Mouse (Mus musculus): ENCODE data around the gene Neurl2. TPM values are rescaled to one million over a fixed set of nuclear protein-coding genes. Genes with fewer than 3 reads are reported as not detected.

Gene Neurl2
- polyA plus RNA-seq, 1 experiment from 2014 or later = 3.9 TPM

- Histone ChIP-seq H3K9me3 (no peaks in the 10 kb centered on the region), H3K27ac (no peak overlapping the region), H3K4me1 (peaks cover 26% of the 10 kb centered on the region), H3K27me3 (ENCODE audit: poor library complexity, severe bottlenecking) (no peaks in the 10 kb centered on the region), H3K36me3 (replicated peaks) (peaks cover 67% of the 10 kb centered on the region), H3K4me3 (peak overlapping the region; percentile 83)
- DNase-seq (ENCODE audit: extremely low spot score, low spot score) = no peak
- WGBS = 91% methylated on average over 4 of the region's 4 CpGs
Measured at GRCm38 (mm10) chr2:164823969-164824368, 9.3 kb downstream of the Neurl2 start.

- peak overlapping the region; percentile 83 for H3K4me3 ChIP-seq
- H3K27ac ChIP-seq = peak overlapping the region; percentile 91
- H3K27me3 ChIP-seq (ENCODE audit: poor library complexity, severe bottlenecking) = no peaks in the 10 kb centered on the region
- peaks cover 26% of the 10 kb centered on the region for H3K4me1 ChIP-seq
- peaks cover 59% of the 10 kb centered on the region for H3K36me3 ChIP-seq (replicated peaks)
- H3K9me3 ChIP-seq = no peaks in the 10 kb centered on the region
- no peak for DNase-seq (ENCODE audit: extremely low spot score, low spot score)
- WGBS = 2% methylated on average over 10 of the region's 10 CpGs
Measured at GRCm38 (mm10) chr2:164823181-164823585, 10.1 kb downstream of the Neurl2 start.

GRCm38 (mm10) chr2:164822636-164823165, 10.6 kb downstream of the Neurl2 start, which contains the start of gene Zswim1:
TSS of gene Zswim1 (plus strand) at chr2:164822686.
- H3K4me3 ChIP-seq = peak within 1 kb of the TSS; percentile 83
- no peaks in the 10 kb centered on the region for H3K9me3 ChIP-seq
- H3K4me1 ChIP-seq = peaks cover 26% of the 10 kb centered on the region
- peak within 1 kb of the TSS; percentile 91 for H3K27ac ChIP-seq
- H3K36me3 ChIP-seq (replicated peaks) = peaks cover 54% of the 10 kb centered on the region
- no peaks in the 10 kb centered on the region for H3K27me3 ChIP-seq (ENCODE audit: poor library complexity, severe bottlenecking)
- 1% methylated on average over 32 of the region's 32 CpGs for WGBS
- peak; percentile 99 for DNase-seq (ENCODE audit: extremely low spot score, low spot score)

GRCm38 (mm10) chr2:164821060-164821459, 12.2 kb downstream of the Neurl2 start:
- 90% methylated on average over 6 of the region's 6 CpGs for WGBS

GRCm38 (mm10) chr2:164817703-164818102, 15.6 kb downstream of the Neurl2 start:
- peaks cover 12% of the 10 kb centered on the region for H3K4me1 ChIP-seq
- H3K4me3 ChIP-seq = no peak overlapping the region
- no peak for DNase-seq (ENCODE audit: extremely low spot score, low spot score)
- no peaks in the 10 kb centered on the region for H3K9me3 ChIP-seq
- H3K36me3 ChIP-seq (replicated peaks) = peaks cover 28% of the 10 kb centered on the region
- no peak overlapping the region for H3K27ac ChIP-seq
- WGBS = 72% methylated on average over 5 of the region's 5 CpGs
- no peaks in the 10 kb centered on the region for H3K27me3 ChIP-seq (ENCODE audit: poor library complexity, severe bottlenecking)

More at GRCm38 (mm10) chr2:164821060-164821459, 12.2 kb downstream of the Neurl2 start:
- no peak for DNase-seq (ENCODE audit: extremely low spot score, low spot score)
- Histone ChIP-seq H3K27me3 (ENCODE audit: poor library complexity, severe bottlenecking) (no peaks in the 10 kb centered on the region), H3K36me3 (replicated peaks) (peaks cover 38% of the 10 kb centered on the region), H3K4me1 (peaks cover 24% of the 10 kb centered on the region), H3K27ac (no peak overlapping the region), H3K9me3 (no peaks in the 10 kb centered on the region), H3K4me3 (no peak overlapping the region)

- peaks cover 29% of the 10 kb centered on the region for H3K36me3 ChIP-seq (replicated peaks)
- no peaks in the 10 kb centered on the region for H3K9me3 ChIP-seq
- no peak overlapping the region for H3K4me3 ChIP-seq
- H3K27ac ChIP-seq = no peak overlapping the region
- no peak for DNase-seq (ENCODE audit: extremely low spot score, low spot score)
- WGBS = 92% methylated on average over 6 of the region's 6 CpGs
- peaks cover 7% of the 10 kb centered on the region for H3K4me1 ChIP-seq
- H3K27me3 ChIP-seq (ENCODE audit: poor library complexity, severe bottlenecking) = no peaks in the 10 kb centered on the region
Measured at GRCm38 (mm10) chr2:164817206-164817605, 16.1 kb downstream of the Neurl2 start.

GRCm38 (mm10) chr2:164815821-164816220, 17.4 kb downstream of the Neurl2 start:
- H3K36me3 ChIP-seq (replicated peaks) = peaks cover 19% of the 10 kb centered on the region
- 95% methylated on average over 8 of the region's 8 CpGs for WGBS
- no peaks in the 10 kb centered on the region for H3K9me3 ChIP-seq
- H3K4me3 ChIP-seq = no peak overlapping the region
- no peak for DNase-seq (ENCODE audit: extremely low spot score, low spot score)
- no peaks in the 10 kb centered on the region for H3K27me3 ChIP-seq (ENCODE audit: poor library complexity, severe bottlenecking)
- peaks cover 3% of the 10 kb centered on the region; the same call in 1 of the 2 replicates for H3K4me1 ChIP-seq
- H3K27ac ChIP-seq = no peak overlapping the region

GRCm38 (mm10) chr2:164815348-164815747, 17.9 kb downstream of the Neurl2 start:
- Histone ChIP-seq H3K9me3 (no peaks in the 10 kb centered on the region), H3K27me3 (ENCODE audit: poor library complexity, severe bottlenecking) (no peaks in the 10 kb centered on the region), H3K4me3 (no peak overlapping the region), H3K27ac (no peak overlapping the region), H3K36me3 (replicated peaks) (peaks cover 14% of the 10 kb centered on the region), H3K4me1 (peaks cover 3% of the 10 kb centered on the region; the same call in 1 of the 2 replicates)
- no peak for DNase-seq (ENCODE audit: extremely low spot score, low spot score)
- 92% methylated on average over 5 of the region's 5 CpGs for WGBS

- H3K36me3 ChIP-seq (replicated peaks) = peaks cover 17% of the 10 kb centered on the region
- no peak overlapping the region for H3K27ac ChIP-seq
- DNase-seq (ENCODE audit: extremely low spot score, low spot score) = no peak
- H3K4me1 ChIP-seq = peaks cover 3% of the 10 kb centered on the region; the same call in 1 of the 2 replicates
- WGBS = 73% methylated on average over 2 of the region's 2 CpGs
- H3K4me3 ChIP-seq = no peak overlapping the region
- no peaks in the 10 kb centered on the region for H3K9me3 ChIP-seq
- no peaks in the 10 kb centered on the region for H3K27me3 ChIP-seq (ENCODE audit: poor library complexity, severe bottlenecking)
Measured at GRCm38 (mm10) chr2:164813557-164813956, 19.7 kb downstream of the Neurl2 start.

GRCm38 (mm10) chr2:164806614-164807013, 26.6 kb downstream of the Neurl2 start:
- Histone ChIP-seq H3K27me3 (ENCODE audit: poor library complexity, severe bottlenecking) (no peaks in the 10 kb centered on the region), H3K9me3 (no peaks in the 10 kb centered on the region), H3K4me3 (peak overlapping the region; percentile 90; the same call in 1 of the 2 replicates), H3K4me1 (peaks cover 26% of the 10 kb centered on the region), H3K27ac (no peak overlapping the region), H3K36me3 (replicated peaks) (peaks cover 25% of the 10 kb centered on the region)
- 86% methylated on average over 7 of the region's 7 CpGs for WGBS
- DNase-seq (ENCODE audit: extremely low spot score, low spot score) = no peak

GRCm38 (mm10) chr2:164805332-164805718, 27.9 kb downstream of the Neurl2 start:
- no peaks in the 10 kb centered on the region for H3K27me3 ChIP-seq (ENCODE audit: poor library complexity, severe bottlenecking)
- peak overlapping the region; percentile 90 for H3K4me3 ChIP-seq
- H3K9me3 ChIP-seq = no peaks in the 10 kb centered on the region
- no peak for DNase-seq (ENCODE audit: extremely low spot score, low spot score)
- peaks cover 38% of the 10 kb centered on the region for H3K36me3 ChIP-seq (replicated peaks)
- H3K27ac ChIP-seq = peak overlapping the region; percentile 91
- WGBS = 2% methylated on average over 21 of the region's 21 CpGs
- peaks cover 26% of the 10 kb centered on the region for H3K4me1 ChIP-seq

- no peaks in the 10 kb centered on the region for H3K27me3 ChIP-seq (ENCODE audit: poor library complexity, severe bottlenecking)
- peak within 1 kb of the TSS; percentile 90 for H3K4me3 ChIP-seq
- peak within 1 kb of the TSS; percentile 91 for H3K27ac ChIP-seq
- WGBS = under 1% methylated on average over 47 of the region's 47 CpGs
- H3K36me3 ChIP-seq (replicated peaks) = peaks cover 44% of the 10 kb centered on the region
- H3K4me1 ChIP-seq = peaks cover 26% of the 10 kb centered on the region
- no peaks in the 10 kb centered on the region for H3K9me3 ChIP-seq
- DNase-seq (ENCODE audit: extremely low spot score, low spot score) = peak; percentile 95
Measured at GRCm38 (mm10) chr2:164804533-164805331, 28.5 kb downstream of the Neurl2 start, which contains the start of the genes Acot8 and Zswim3. TSS of gene Acot8 (minus strand) at chr2:164804882. TSS of gene Zswim3 (plus strand) at chr2:164805098.

- no peaks in the 10 kb centered on the region for H3K9me3 ChIP-seq
- peak overlapping the region; percentile 91 for H3K27ac ChIP-seq
- 60% methylated on average over 1 of the region's 1 CpGs for WGBS
Measured at GRCm38 (mm10) chr2:164803921-164804313, 29.3 kb downstream of the Neurl2 start.

More at GRCm38 (mm10) chr2:164803921-164804313, 29.3 kb downstream of the Neurl2 start:
- no peaks in the 10 kb centered on the region for H3K27me3 ChIP-seq (ENCODE audit: poor library complexity, severe bottlenecking)
- no peak for DNase-seq (ENCODE audit: extremely low spot score, low spot score)
- H3K4me1 ChIP-seq = peaks cover 26% of the 10 kb centered on the region
- peaks cover 46% of the 10 kb centered on the region for H3K36me3 ChIP-seq (replicated peaks)
- peak overlapping the region; percentile 90 for H3K4me3 ChIP-seq
